Mouse (Mus musculus): ENCODE results near the gene Tiam2. TPM values are rescaled to one million over a fixed set of nuclear protein-coding genes. Genes with fewer than 3 reads are reported as not detected.
"Not testable (repeated sequence)": the region's sequence is repeated elsewhere in the genome, so short reads cannot be mapped to it uniquely, and the experiment has no call there.

Gene Tiam2
- polyA plus RNA-seq, 1 experiment from 2014 or later: 20.6 TPM

DNA sequence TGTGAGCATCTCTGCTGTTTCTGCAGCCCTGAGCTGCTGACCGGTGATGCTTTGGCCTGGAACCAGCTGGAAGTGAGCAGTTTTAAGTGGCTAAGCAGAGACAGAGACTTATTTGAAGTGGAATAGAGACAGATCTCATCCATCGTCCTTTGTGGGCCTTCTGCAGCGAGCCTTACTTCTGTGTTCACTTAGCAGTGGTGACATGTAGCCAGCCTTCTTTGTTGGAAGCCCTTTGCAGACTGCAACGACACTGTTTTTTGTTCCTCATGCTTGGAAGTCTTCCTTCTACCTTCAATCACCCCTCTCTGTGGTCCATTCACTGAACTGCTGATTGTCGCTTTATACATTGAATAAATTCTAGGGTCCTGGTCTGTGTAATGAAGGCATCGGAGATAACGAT, 18.5 kb downstream of the Tiam2 start:
- Histone ChIP-seq H3K27ac (peak overlapping the region; percentile 66; the same call in 1 of the 2 replicates), H3K36me3 (no peaks in the 10 kb centered on the region), H3K9ac (replicated peaks) (no peak overlapping the region), H3K4me2 (no peak overlapping the region; the same call in 1 of the 2 replicates), H3K9me3 (no peaks in the 10 kb centered on the region), H3K27me3 (no peaks in the 10 kb centered on the region), H3K4me3 (replicated peaks) (no peak overlapping the region), H3K4me1 (replicated peaks) (peaks cover 35% of the 10 kb centered on the region)
- ATAC-seq (ENCODE audit: insufficient number of reproducible peaks, insufficient read depth, low FRiP score, low TSS enrichment, low read depth): no peak
- WGBS: 55% methylated on average over 7 of the region's 7 CpGs

GRCm38 (mm10) chr17:3345276-3345885, 19.0 kb downstream of the Tiam2 start:
- no peaks in the 10 kb centered on the region for H3K36me3 ChIP-seq
- no peaks in the 10 kb centered on the region for H3K27me3 ChIP-seq
- peak overlapping the region; percentile 4; the same call in 1 of the 2 replicates for H3K4me2 ChIP-seq
- ATAC-seq (ENCODE audit: insufficient number of reproducible peaks, insufficient read depth, low FRiP score, low TSS enrichment, low read depth): no peak
- peaks cover 35% of the 10 kb centered on the region for H3K4me1 ChIP-seq (replicated peaks)
- H3K9me3 ChIP-seq: no peaks in the 10 kb centered on the region
- no peak overlapping the region for H3K4me3 ChIP-seq (replicated peaks)
- H3K9ac ChIP-seq (replicated peaks): no peak overlapping the region
- H3K27ac ChIP-seq: peak overlapping the region; percentile 66; the same call in 1 of the 2 replicates
- WGBS: 33% methylated on average over 12 of the region's 12 CpGs

- no peak overlapping the region for H3K4me3 ChIP-seq (replicated peaks)
- no peak for ATAC-seq (ENCODE audit: insufficient number of reproducible peaks, insufficient read depth, low FRiP score, low TSS enrichment, low read depth)
Observed at GRCm38 (mm10) chr17:3347800-3348199, 21.4 kb downstream of the Tiam2 start.

DNA sequence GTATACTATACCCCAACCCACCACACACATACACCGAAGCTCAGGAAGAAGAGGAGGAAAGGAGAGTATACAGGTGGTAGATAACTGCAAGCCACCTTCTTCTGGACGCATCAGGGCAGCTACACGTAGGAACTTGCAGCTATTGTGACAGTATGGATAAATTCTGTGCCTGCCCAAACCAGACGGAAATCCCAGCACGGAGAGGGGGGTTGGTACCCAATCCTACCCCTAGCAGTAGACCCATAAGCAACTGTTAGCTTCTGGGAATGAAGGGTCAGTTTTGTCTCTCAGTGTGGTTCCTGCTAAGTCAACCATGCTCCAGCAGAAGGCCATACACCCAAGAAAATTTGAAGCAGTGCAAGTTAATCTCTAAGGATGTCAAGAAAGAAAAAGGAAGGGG, 23.0 kb downstream of the Tiam2 start:
- H3K27me3 ChIP-seq: no peaks in the 10 kb centered on the region
- H3K27ac ChIP-seq: no peak overlapping the region
- 0 out of 2 replicates have a peak, but pooled peaks cover 3% of the 10 kb centered on the region for H3K36me3 ChIP-seq
- no peak overlapping the region for H3K4me2 ChIP-seq
- no peak overlapping the region for H3K4me3 ChIP-seq (replicated peaks)
- H3K9me3 ChIP-seq: no peaks in the 10 kb centered on the region
- H3K9ac ChIP-seq (replicated peaks): no peak overlapping the region
- H3K4me1 ChIP-seq (replicated peaks): peaks cover 37% of the 10 kb centered on the region
- ATAC-seq (ENCODE audit: insufficient number of reproducible peaks, insufficient read depth, low FRiP score, low TSS enrichment, low read depth): no peak
- 87% methylated on average over 5 of the region's 5 CpGs for WGBS

More at GRCm38 (mm10) chr17:3347800-3348199, 21.4 kb downstream of the Tiam2 start:
- no peaks in the 10 kb centered on the region for H3K36me3 ChIP-seq
- WGBS: 73% methylated on average over 2 of the region's 2 CpGs
- H3K9me3 ChIP-seq: no peaks in the 10 kb centered on the region
- H3K27ac ChIP-seq: no peak overlapping the region
- no peak overlapping the region for H3K9ac ChIP-seq (replicated peaks)
- H3K4me1 ChIP-seq (replicated peaks): peaks cover 39% of the 10 kb centered on the region
- no peaks in the 10 kb centered on the region for H3K27me3 ChIP-seq
- no peak overlapping the region for H3K4me2 ChIP-seq

- peaks cover 37% of the 10 kb centered on the region for H3K4me1 ChIP-seq (replicated peaks)
- 0 out of 2 replicates have a peak, but pooled peaks cover 3% of the 10 kb centered on the region for H3K36me3 ChIP-seq
- no peaks in the 10 kb centered on the region for H3K9me3 ChIP-seq
- H3K27ac ChIP-seq: no peak overlapping the region
- H3K4me3 ChIP-seq (replicated peaks): no peak overlapping the region
- WGBS: 80% methylated on average over 12 of the region's 12 CpGs
- H3K27me3 ChIP-seq: no peaks in the 10 kb centered on the region
- H3K4me2 ChIP-seq: no peak overlapping the region
- H3K9ac ChIP-seq (replicated peaks): no peak overlapping the region
- ATAC-seq (ENCODE audit: insufficient number of reproducible peaks, insufficient read depth, low FRiP score, low TSS enrichment, low read depth): no peak
Observed at GRCm38 (mm10) chr17:3349939-3350338, 23.6 kb downstream of the Tiam2 start.

- WGBS: 84% methylated on average over 4 of the region's 4 CpGs
- no peak overlapping the region for H3K9ac ChIP-seq (replicated peaks)
- H3K4me2 ChIP-seq: no peak overlapping the region
- H3K27ac ChIP-seq: no peak overlapping the region
- ATAC-seq (ENCODE audit: insufficient number of reproducible peaks, insufficient read depth, low FRiP score, low TSS enrichment, low read depth): no peak
- no peaks in the 10 kb centered on the region for H3K27me3 ChIP-seq
- no peak overlapping the region for H3K4me3 ChIP-seq (replicated peaks)
- 0 out of 2 replicates have a peak, but pooled peaks cover 3% of the 10 kb centered on the region for H3K36me3 ChIP-seq
- H3K4me1 ChIP-seq (replicated peaks): peaks cover 36% of the 10 kb centered on the region
- H3K9me3 ChIP-seq: no peaks in the 10 kb centered on the region
Observed at GRCm38 (mm10) chr17:3350405-3350804, 24.0 kb downstream of the Tiam2 start.

DNA sequence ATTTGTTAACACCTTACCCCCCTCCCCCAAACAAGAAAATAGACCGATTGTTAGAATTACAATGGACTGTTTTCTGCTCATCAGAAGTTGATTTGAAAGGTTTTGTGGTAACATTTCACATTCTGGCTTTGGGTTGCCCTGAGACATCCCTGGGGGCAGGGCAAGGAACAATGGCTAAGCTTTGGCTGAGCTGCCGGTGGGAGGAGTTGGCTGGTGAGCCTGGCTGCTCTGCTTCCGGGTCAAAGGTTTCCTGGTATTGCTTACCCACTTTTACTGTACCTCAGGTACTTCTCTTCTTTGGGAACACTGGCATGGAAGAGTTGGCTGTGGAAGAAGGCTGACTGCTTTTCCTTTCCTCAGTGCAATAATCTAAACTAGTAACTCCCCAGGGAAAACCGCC, 25.3 kb downstream of the Tiam2 start:
- H3K27me3 ChIP-seq: no peaks in the 10 kb centered on the region
- H3K4me3 ChIP-seq (replicated peaks): no peak overlapping the region
- no peak overlapping the region for H3K9ac ChIP-seq (replicated peaks)
- no peaks in the 10 kb centered on the region for H3K9me3 ChIP-seq
- 0 out of 2 replicates have a peak, but pooled peaks cover 3% of the 10 kb centered on the region for H3K36me3 ChIP-seq
- H3K27ac ChIP-seq: no peak overlapping the region
- no peak overlapping the region for H3K4me2 ChIP-seq
- WGBS: 78% methylated on average over 4 of the region's 4 CpGs
- no peak for ATAC-seq (ENCODE audit: insufficient number of reproducible peaks, insufficient read depth, low FRiP score, low TSS enrichment, low read depth)
- peaks cover 28% of the 10 kb centered on the region for H3K4me1 ChIP-seq (replicated peaks)

- H3K4me3 ChIP-seq (replicated peaks); H3K9me3 ChIP-seq; ATAC-seq (ENCODE audit: insufficient number of reproducible peaks, insufficient read depth, low FRiP score, low TSS enrichment, low read depth); H3K27me3 ChIP-seq; H3K27ac ChIP-seq; H3K4me2 ChIP-seq; H3K36me3 ChIP-seq; H3K9ac ChIP-seq (replicated peaks): not testable (repeated sequence)
- H3K4me1 ChIP-seq (replicated peaks): peaks cover 16% of the 10 kb centered on the region; the same call in 1 of the 2 replicates
- whole genome bisulfite sequencing: 97% methylated on average over 10 of the region's 10 CpGs
Observed at GRCm38 (mm10) chr17:3353141-3353540, 26.8 kb downstream of the Tiam2 start.

- ATAC-seq (ENCODE audit: insufficient number of reproducible peaks, insufficient read depth, low FRiP score, low TSS enrichment, low read depth): peak; percentile 72; the same call in 1 of the 2 replicates
- 0 out of 2 replicates have a peak, but pooled peaks cover 3% of the 10 kb centered on the region for H3K36me3 ChIP-seq
- peaks cover 20% of the 10 kb centered on the region; the same call in 1 of the 2 replicates for H3K4me1 ChIP-seq (replicated peaks)
- no peaks in the 10 kb centered on the region for H3K9me3 ChIP-seq
- H3K9ac ChIP-seq (replicated peaks): no peak overlapping the region
- no peak overlapping the region for H3K4me2 ChIP-seq
- H3K27ac ChIP-seq: 0 out of 2 replicates have a peak overlapping the region, but pooled peaks have one; percentile 23
- H3K27me3 ChIP-seq: no peaks in the 10 kb centered on the region
- no peak overlapping the region for H3K4me3 ChIP-seq (replicated peaks)
- WGBS: 41% methylated on average over 3 of the region's 3 CpGs
Observed at GRCm38 (mm10) chr17:3354856-3355255, 28.5 kb downstream of the Tiam2 start.

- Histone ChIP-seq H3K4me2 (no peak overlapping the region), H3K4me3 (replicated peaks) (no peak overlapping the region), H3K4me1 (replicated peaks) (peaks cover 34% of the 10 kb centered on the region), H3K9me3 (no peaks in the 10 kb centered on the region), H3K27ac (no peak overlapping the region), H3K36me3 (0 out of 2 replicates have a peak, but pooled peaks cover 3% of the 10 kb centered on the region), H3K27me3 (no peaks in the 10 kb centered on the region), H3K9ac (replicated peaks) (no peak overlapping the region)
- ATAC-seq (ENCODE audit: insufficient number of reproducible peaks, insufficient read depth, low FRiP score, low TSS enrichment, low read depth): no peak
- 84% methylated on average over 8 of the region's 8 CpGs for WGBS
Observed at GRCm38 (mm10) chr17:3356633-3357365, 30.4 kb downstream of the Tiam2 start.

DNA sequence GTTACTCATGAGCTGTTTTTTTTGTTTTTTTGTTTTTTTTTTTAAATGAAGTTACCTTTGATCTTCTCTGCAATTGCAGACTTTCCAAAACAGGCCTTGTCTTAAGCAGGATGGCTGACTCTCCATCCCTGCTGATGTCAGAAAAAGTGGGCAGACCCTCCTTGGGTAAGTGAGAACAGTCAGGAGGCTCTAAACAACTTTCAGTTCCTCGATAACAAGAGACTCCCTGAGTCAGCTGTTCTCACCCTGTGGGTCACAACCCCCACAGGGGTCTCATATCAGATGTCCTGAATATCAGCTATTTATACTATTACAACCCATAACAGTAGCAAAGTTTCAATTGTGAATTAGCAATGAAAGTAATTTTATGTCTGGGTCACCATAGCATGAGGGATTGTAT, 33.9 kb downstream of the Tiam2 start:
- no peak overlapping the region for H3K4me3 ChIP-seq (replicated peaks)
- no peak overlapping the region for H3K27ac ChIP-seq
- no peaks in the 10 kb centered on the region for H3K9me3 ChIP-seq
- 6% methylated on average over 1 of the region's 1 CpGs for WGBS
- ATAC-seq (ENCODE audit: insufficient number of reproducible peaks, insufficient read depth, low FRiP score, low TSS enrichment, low read depth): no peak
- peaks cover 29% of the 10 kb centered on the region for H3K4me1 ChIP-seq (replicated peaks)
- no peak overlapping the region for H3K4me2 ChIP-seq
- no peak overlapping the region for H3K9ac ChIP-seq (replicated peaks)
- H3K36me3 ChIP-seq: no peaks in the 10 kb centered on the region
- H3K27me3 ChIP-seq: no peaks in the 10 kb centered on the region

All from limb, embryonic 12.5 days (tissue).